Mouse (Mus musculus) heart, embryonic 14.5 days (tissue): Measurements from ENCODE around the gene Krtap4-7. TPM values are rescaled to one million over a fixed set of nuclear protein-coding genes. Genes with fewer than 3 reads are reported as not detected.
"Not testable (repeated sequence)": the region's sequence is repeated elsewhere in the genome, so short reads cannot be mapped to it uniquely, and the experiment has no call there.

Experiments
- ATAC-seq: fragments of 200-750 bp; cut with Nextera tagmentation; 2 replicates; pipeline ENCODE4 v1.8.0; 2017; ENCODE audit warnings: low read depth, moderate TSS enrichment; ENCODE audit not compliant: insufficient number of reproducible peaks, insufficient read depth, low FRiP score
- H3K27ac ChIP-seq, 2 experiments: fragments of 200-500 bp in 1 of 2; fragments of 300-500 bp in 1 of 2; sonication (generic) in 1 of 2; replicated peaks in 1 of 2; 2 replicates each; pipeline ENCODE4 v1.5.1; 2012 to 2014; ENCODE audit warnings: low read depth in 2 of 2, low read length in 2 of 2, control low read depth in 1 of 2, mild to moderate bottlenecking in 1 of 2, mixed read lengths in 1 of 2; ENCODE audit not compliant: control insufficient read depth in 1 of 2, insufficient read depth in 1 of 2
- H3K27me3 ChIP-seq: fragments of 300-500 bp; sonication (generic); 2 replicates; pipeline ENCODE4 v1.6.1; 2014; ENCODE audit warnings: mild to moderate bottlenecking, low read length, control low read depth; ENCODE audit not compliant: control insufficient read depth, insufficient read depth
- H3K36me3 ChIP-seq: fragments of 300-500 bp; sonication (generic); 2 replicates; pipeline ENCODE4 v1.6.1; 2014; ENCODE audit warnings: mild to moderate bottlenecking, control low read depth, low read length, mixed read lengths; ENCODE audit not compliant: control insufficient read depth, insufficient read depth
- H3K4me1 ChIP-seq, 2 experiments: fragments of 200-500 bp in 1 of 2; fragments of 300-500 bp in 1 of 2; sonication (generic) in 1 of 2; 2 replicates each; pipeline ENCODE4 v1.6.1; 2012 to 2014; ENCODE audit warnings: low read length in 2 of 2, control low read depth in 1 of 2, mixed read lengths in 1 of 2; ENCODE audit not compliant: control insufficient read depth in 2 of 2, insufficient read depth in 2 of 2
- H3K4me2 ChIP-seq: fragments of 300-500 bp; sonication (generic); 2 replicates; pipeline ENCODE4 v1.6.1; 2014; ENCODE audit warnings: mild to moderate bottlenecking, low read length
- H3K4me3 ChIP-seq, 2 experiments: fragments of 200-500 bp in 1 of 2; fragments of 300-500 bp in 1 of 2; sonication (generic) in 1 of 2; 2 replicates each; pipeline ENCODE4 v1.5.1; 2012 to 2014; ENCODE audit warnings: low read length in 2 of 2, mild to moderate bottlenecking in 2 of 2, control low read depth in 1 of 2, low read depth in 1 of 2, moderate library complexity in 1 of 2; ENCODE audit not compliant: control insufficient read depth in 1 of 2, insufficient read depth in 1 of 2
- H3K9ac ChIP-seq: fragments of 300-500 bp; sonication (generic); 2 replicates; pipeline ENCODE4 v1.6.1; 2014; ENCODE audit warnings: mild to moderate bottlenecking, low read length
- H3K9me3 ChIP-seq: fragments of 300-500 bp; sonication (generic); 2 replicates; pipeline ENCODE4 v1.6.1; 2016; ENCODE audit warnings: low read length, control low read depth; ENCODE audit not compliant: control insufficient read depth
- whole genome bisulfite sequencing: fragments of 180-500 bp; shearing (Covaris S2); extraction: QIAGEN DNeasy Blood & Tissue Kit; methylation state at CpG from one replicate; pipeline ENCODE4 v1.1.7; 2014; 5-methylcytosine and 5-hydroxymethylcytosine counted together
- polyA plus RNA-seq: library from polyadenylated mRNA; unstranded; fragments of >200 nt; fragmentation: Nextera tagmentation; extraction: Ambion mirVana; gene quantifications from 2 replicates; pipeline ENCODE4 v1.2.1, GENCODE M21; 2014

The Krtap4-7 gene
- not detected in 2 replicates for polyA plus RNA-seq

- H3K4me1 ChIP-seq, H3K36me3 ChIP-seq, ATAC-seq, H3K9me3 ChIP-seq, H3K4me2 ChIP-seq, H3K27ac ChIP-seq, H3K9ac ChIP-seq, H3K27me3 ChIP-seq, H3K4me3 ChIP-seq: not testable (repeated sequence)
- 79% methylated on average over 9 of the region's 9 CpGs for WGBS
Measured at GRCm38 (mm10) chr11:99643635-99644139, at the start of gene Krtap4-7. Gene Krtap4-7 (minus strand): TSS chr11:99644089.

GRCm38 (mm10) chr11:99690463-99690862 is 46.6 kb upstream of the Krtap4-7 start, which contains the start of gene Gm14190:
Gene Gm14190 (minus strand): TSS chr11:99690740.
- Histone ChIP-seq H3K9me3 (no peaks in the 10 kb centered on the region), H3K4me1 (no peaks in the 10 kb centered on the region), H3K4me2 (no peak within 1 kb of the TSS), H3K27ac (no peak within 1 kb of the TSS), H3K36me3 (no peaks in the 10 kb centered on the region), H3K4me3 (no peak within 1 kb of the TSS), H3K9ac (no peak within 1 kb of the TSS), H3K27me3 (no peaks in the 10 kb centered on the region)
- 80% methylated on average over 1 of the region's 1 CpGs for WGBS
- ATAC-seq: no peak

DNA sequence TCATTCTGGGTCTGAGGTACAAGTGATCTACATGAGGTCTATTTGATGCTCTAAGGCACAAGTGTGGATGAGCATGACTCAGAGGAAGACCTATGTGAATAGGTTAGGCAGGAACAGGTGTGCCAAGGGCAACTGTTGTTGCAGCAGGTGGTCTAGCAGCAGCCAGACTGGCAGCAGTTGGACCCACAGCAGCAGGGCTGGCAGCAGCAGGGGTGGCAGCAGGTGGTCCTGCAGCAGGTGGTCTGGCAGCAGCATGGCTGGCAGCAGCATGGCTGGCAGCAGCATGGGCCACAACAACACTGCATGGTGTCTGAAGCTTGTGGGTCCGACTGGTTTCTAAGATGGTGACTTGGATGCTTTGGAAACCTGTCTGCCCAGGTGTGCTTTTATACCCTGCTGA is 41.3 kb upstream of the Krtap4-7 start:
- H3K9me3 ChIP-seq, H3K4me1 ChIP-seq, H3K27me3 ChIP-seq, H3K27ac ChIP-seq, H3K4me3 ChIP-seq, H3K9ac ChIP-seq, H3K36me3 ChIP-seq, ATAC-seq, H3K4me2 ChIP-seq: not testable (repeated sequence)
- WGBS: 63% methylated on average over 1 of the region's 1 CpGs

DNA sequence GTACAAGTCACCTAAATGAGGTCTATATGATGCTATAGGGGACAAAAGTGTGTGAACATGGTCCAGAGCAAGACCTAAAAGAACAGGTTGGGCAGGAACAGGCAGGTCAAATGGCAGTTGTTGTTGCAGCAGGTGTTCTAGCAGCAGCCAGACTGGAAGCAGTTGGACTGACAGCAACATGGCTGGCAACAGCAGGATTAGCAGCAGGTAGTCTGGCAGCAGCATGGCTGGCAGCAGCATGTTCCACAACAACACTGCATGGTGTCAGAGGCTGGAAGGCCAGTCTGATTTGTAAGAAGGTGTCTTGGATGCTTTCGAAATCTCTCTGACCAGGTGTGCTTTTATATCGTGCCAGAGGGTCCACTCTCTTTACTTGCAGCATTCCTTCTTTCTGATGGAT is 39.6 kb upstream of the Krtap4-7 start:
- H3K36me3 ChIP-seq: no peaks in the 10 kb centered on the region

GRCm38 (mm10) chr11:99665860-99666259 is 22.0 kb upstream of the Krtap4-7 start, which contains the start of gene Krtap4-6:
Gene Krtap4-6 (minus strand): TSS chr11:99665960.
- ATAC-seq: no peak
- H3K27me3 ChIP-seq: no peaks in the 10 kb centered on the region
- H3K9me3 ChIP-seq: no peaks in the 10 kb centered on the region
- no peak within 1 kb of the TSS for H3K4me3 ChIP-seq
- no peak within 1 kb of the TSS for H3K9ac ChIP-seq
- no peaks in the 10 kb centered on the region for H3K36me3 ChIP-seq
- H3K27ac ChIP-seq: no peak within 1 kb of the TSS
- no peak within 1 kb of the TSS for H3K4me2 ChIP-seq
- no peaks in the 10 kb centered on the region for H3K4me1 ChIP-seq

More for the DNA sequence above, 39.6 kb upstream of the Krtap4-7 start:
- no peak overlapping the region for H3K9ac ChIP-seq
- no peak overlapping the region for H3K27ac ChIP-seq
- H3K4me1 ChIP-seq: no peaks in the 10 kb centered on the region
- no peak for ATAC-seq
- H3K9me3 ChIP-seq: no peaks in the 10 kb centered on the region
- no peak overlapping the region for H3K4me2 ChIP-seq
- no peak overlapping the region for H3K4me3 ChIP-seq
- H3K27me3 ChIP-seq: no peaks in the 10 kb centered on the region
- WGBS: 75% methylated on average over 2 of the region's 2 CpGs

DNA sequence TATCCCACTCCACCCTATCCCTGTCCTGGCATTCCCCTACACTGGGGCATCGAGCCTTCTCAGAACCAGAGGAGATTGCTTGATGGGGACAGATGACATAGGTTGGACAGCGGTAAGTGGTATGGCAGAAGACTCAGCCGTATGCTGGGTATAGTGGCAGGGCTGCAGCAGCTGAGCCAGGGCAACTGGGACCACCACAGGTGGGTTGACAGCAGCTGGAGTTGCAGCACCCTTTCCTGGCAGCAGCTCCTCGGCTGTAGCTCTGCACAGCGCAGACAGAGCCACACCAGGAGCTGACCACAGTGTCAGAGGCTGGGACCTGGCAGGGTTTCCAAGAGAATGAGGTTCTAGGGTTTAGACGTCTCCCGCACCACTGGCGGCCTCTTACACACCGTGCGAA is 18.9 kb upstream of the Krtap4-7 start:
- no peak for ATAC-seq
- no peaks in the 10 kb centered on the region for H3K4me1 ChIP-seq
- 79% methylated on average over 10 of the region's 10 CpGs for WGBS

GRCm38 (mm10) chr11:99659256-99659655 is 15.4 kb upstream of the Krtap4-7 start:
- no peaks in the 10 kb centered on the region for H3K9me3 ChIP-seq
- WGBS: 77% methylated on average over 4 of the region's 4 CpGs
- H3K4me1 ChIP-seq: no peaks in the 10 kb centered on the region
- no peaks in the 10 kb centered on the region for H3K36me3 ChIP-seq
- H3K4me3 ChIP-seq: no peak overlapping the region
- H3K4me2 ChIP-seq: no peak overlapping the region
- H3K27ac ChIP-seq: no peak overlapping the region
- no peak for ATAC-seq
- H3K27me3 ChIP-seq: no peaks in the 10 kb centered on the region
- no peak overlapping the region for H3K9ac ChIP-seq

More for the DNA sequence above, 18.9 kb upstream of the Krtap4-7 start:
- Histone ChIP-seq H3K36me3 (no peaks in the 10 kb centered on the region), H3K27me3 (no peaks in the 10 kb centered on the region), H3K9me3 (no peaks in the 10 kb centered on the region), H3K4me3 (no peak overlapping the region), H3K4me2 (no peak overlapping the region), H3K9ac (no peak overlapping the region), H3K27ac (no peak overlapping the region)

DNA sequence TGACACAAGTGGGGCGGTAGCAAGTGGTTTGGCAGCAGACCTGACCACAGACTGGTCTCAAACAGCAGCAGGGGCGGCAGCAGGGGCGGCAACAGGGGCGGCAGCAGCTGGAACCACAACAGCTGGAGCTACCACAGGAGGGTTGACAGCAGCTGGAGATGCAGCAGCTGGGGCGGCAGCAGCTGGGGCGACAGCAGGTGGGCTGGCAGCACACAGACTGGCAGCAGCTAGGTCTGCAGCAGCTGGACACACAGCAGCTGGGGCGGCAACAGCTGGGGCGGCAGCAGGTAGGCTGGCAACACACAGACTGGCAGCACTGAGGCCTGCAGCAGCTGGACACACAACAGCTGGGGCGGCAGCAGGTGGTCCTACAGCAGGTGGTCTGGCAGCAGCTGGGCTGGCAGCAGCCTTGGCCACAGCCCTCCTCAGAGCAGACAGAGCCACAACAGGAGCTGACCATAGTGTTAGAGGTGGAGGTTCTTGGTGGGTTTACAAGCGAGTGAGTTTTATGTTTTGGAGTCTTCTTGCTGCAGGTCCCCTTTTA is 14.7 kb upstream of the Krtap4-7 start, which contains the start of gene Gm11563:
Gm11563 (minus strand) TSS at position 494 of the 544 bp plus-strand sequence.
- not testable (repeated sequence) for ATAC-seq, H3K4me1 ChIP-seq, H3K9me3 ChIP-seq, H3K27me3 ChIP-seq, H3K4me3 ChIP-seq, H3K9ac ChIP-seq, H3K4me2 ChIP-seq, H3K36me3 ChIP-seq, H3K27ac ChIP-seq
- WGBS: 51% methylated on average over 10 of the region's 10 CpGs
